Mouse (Mus musculus) skeletal muscle tissue, adult 2 months (tissue): ENCODE results near the gene Pear1.
"Not testable (repeated sequence)": the region's sequence is repeated elsewhere in the genome, so short reads cannot be mapped to it uniquely, and the experiment has no call there.

Source experiments
- DNase-seq: peaks from one replicate; pipeline ENCODE4 v3.0.0-alpha.2; 2012; ENCODE audit warnings: low read depth, low spot score

Pear1 gene

GRCm38 (mm10) chr3:87824206-87824605 lies at the start of gene Pear1:
Gene Pear1 (minus strand): TSS chr3:87824306.
- not testable (repeated sequence) for DNase-seq

- DNase-seq, result not testable (repeated sequence)
These were observed 40.0 kb upstream of the Pear1 start for GRCm38 (mm10) chr3:87864111-87864510.

GRCm38 (mm10) chr3:87859813-87860212 lies 35.7 kb upstream of the Pear1 start:
- peak; percentile 65 for DNase-seq

- DNase-seq, result no peak
These were observed 33.6 kb upstream of the Pear1 start for GRCm38 (mm10) chr3:87857666-87858065.

- no peak for DNase-seq
These were observed 31.8 kb upstream of the Pear1 start for GRCm38 (mm10) chr3:87855936-87856335.

GRCm38 (mm10) chr3:87854795-87855568 lies 30.9 kb upstream of the Pear1 start:
- DNase-seq, result no peak

- DNase-seq, result no peak
These were observed 25.0 kb upstream of the Pear1 start for GRCm38 (mm10) chr3:87849117-87849516.

- no peak for DNase-seq
These were observed 23.6 kb upstream of the Pear1 start for GRCm38 (mm10) chr3:87847680-87848079.

- no peak for DNase-seq
These were observed 22.6 kb upstream of the Pear1 start, which contains the start of gene Sh2d2a for GRCm38 (mm10) chr3:87846650-87847110. Gene Sh2d2a (plus strand): TSS chr3:87846755.

GRCm38 (mm10) chr3:87846186-87846585 lies 22.1 kb upstream of the Pear1 start:
- DNase-seq, result no peak

- no peak for DNase-seq
These were observed 20.9 kb upstream of the Pear1 start for GRCm38 (mm10) chr3:87844981-87845380.

- DNase-seq, result no peak
These were observed 16.8 kb upstream of the Pear1 start for GRCm38 (mm10) chr3:87840858-87841257.

- DNase-seq, result peak; percentile 34
These were observed 14.5 kb upstream of the Pear1 start for GRCm38 (mm10) chr3:87838622-87839021.

- no peak for DNase-seq
These were observed 9.4 kb upstream of the Pear1 start for GRCm38 (mm10) chr3:87833482-87833881.

GRCm38 (mm10) chr3:87832109-87832859 lies 8.2 kb upstream of the Pear1 start:
- DNase-seq, result no peak

GRCm38 (mm10) chr3:87829025-87829424 lies 4.9 kb upstream of the Pear1 start:
- no peak for DNase-seq

- DNase-seq, result no peak
These were observed 4.3 kb upstream of the Pear1 start for GRCm38 (mm10) chr3:87828435-87828834.

GRCm38 (mm10) chr3:87818226-87818625 lies 5.9 kb downstream of the Pear1 start:
- no peak for DNase-seq

GRCm38 (mm10) chr3:87816646-87817093 lies 7.4 kb downstream of the Pear1 start:
- DNase-seq, result peak; percentile 69

GRCm38 (mm10) chr3:87816166-87816565 lies 7.9 kb downstream of the Pear1 start:
- DNase-seq, result no peak

GRCm38 (mm10) chr3:87812873-87813272 lies 11.2 kb downstream of the Pear1 start:
- peak; percentile 23 for DNase-seq

- DNase-seq, result no peak
These were observed 11.7 kb downstream of the Pear1 start for GRCm38 (mm10) chr3:87812413-87812812.

GRCm38 (mm10) chr3:87811297-87811696 lies 12.8 kb downstream of the Pear1 start:
- DNase-seq, result no peak
